Mouse (Mus musculus) CD4-positive, CD25-positive, alpha-beta regulatory T cell, adult 4 months (primary cell): ENCODE measurements at regions not wholly inside any gene's neighbourhood (a gene's known extent, or its start where the extent isn't known, plus 50 kb on each side); places are given as distances from the start of the nearest gene placed in this dataset.

Source experiments
- ATAC-seq: one replicate; pipeline ENCODE4 v1.8.0; 2017

DNA sequence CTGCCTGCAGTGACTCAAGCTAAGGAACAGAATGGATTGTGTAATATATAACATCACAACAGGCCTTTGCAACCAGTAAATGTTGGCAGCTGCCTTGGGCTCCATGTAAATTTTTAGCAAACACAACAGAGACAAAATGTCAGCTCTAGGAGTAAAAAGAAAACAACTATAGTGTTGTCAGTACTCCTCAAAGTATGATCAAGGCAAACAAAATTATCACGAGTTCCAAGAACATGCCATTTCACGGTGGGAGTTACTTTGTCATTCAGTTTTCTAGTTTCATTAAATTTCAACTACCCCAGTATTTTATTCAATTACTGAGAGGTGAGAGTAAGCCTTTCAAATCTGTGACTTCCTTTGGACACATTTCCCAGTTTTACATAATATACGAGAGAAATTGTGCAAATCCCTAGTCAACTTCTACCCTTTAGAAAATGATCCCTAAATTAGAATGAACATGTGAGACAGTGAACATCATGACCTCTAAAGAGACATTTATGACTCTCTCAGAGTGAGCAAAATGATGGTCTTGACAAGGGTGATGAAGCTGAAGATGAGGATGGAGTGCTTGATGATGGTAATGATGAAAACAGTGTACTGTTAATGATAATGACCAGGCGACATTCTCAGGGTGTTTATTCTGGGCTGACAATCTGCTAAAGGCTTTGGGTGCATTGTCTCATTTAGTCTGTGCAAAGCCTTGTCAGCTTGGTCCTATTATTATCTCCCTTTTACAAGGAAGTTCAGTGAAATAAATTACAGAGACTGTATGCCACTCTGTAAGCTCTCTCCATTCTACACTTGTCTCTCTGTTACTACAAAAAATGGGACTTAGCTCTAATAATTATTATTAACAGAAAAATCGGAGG, 209.7 kb upstream of the Etaa1 start:
- no peak for ATAC-seq

DNA sequence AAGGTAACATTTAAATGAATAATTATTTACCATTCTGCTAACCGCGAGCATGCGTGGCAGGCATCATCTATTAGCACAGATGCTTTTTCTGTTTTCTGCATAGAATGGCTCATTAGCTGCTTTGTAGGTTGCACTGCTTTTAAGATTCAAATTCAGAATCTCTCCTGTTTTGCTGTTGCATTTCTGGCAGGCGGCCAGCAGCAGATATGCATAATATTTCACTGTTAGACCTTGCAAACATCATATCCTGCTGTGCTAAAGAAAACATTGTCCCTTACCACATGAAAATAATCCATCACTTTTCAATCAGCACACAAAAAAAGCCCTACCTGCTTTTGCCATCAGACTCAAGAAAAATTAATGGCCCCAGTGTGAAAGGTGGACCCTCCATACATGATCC, 202.8 kb upstream of the Etaa1 start:
- no peak for ATAC-seq

DNA sequence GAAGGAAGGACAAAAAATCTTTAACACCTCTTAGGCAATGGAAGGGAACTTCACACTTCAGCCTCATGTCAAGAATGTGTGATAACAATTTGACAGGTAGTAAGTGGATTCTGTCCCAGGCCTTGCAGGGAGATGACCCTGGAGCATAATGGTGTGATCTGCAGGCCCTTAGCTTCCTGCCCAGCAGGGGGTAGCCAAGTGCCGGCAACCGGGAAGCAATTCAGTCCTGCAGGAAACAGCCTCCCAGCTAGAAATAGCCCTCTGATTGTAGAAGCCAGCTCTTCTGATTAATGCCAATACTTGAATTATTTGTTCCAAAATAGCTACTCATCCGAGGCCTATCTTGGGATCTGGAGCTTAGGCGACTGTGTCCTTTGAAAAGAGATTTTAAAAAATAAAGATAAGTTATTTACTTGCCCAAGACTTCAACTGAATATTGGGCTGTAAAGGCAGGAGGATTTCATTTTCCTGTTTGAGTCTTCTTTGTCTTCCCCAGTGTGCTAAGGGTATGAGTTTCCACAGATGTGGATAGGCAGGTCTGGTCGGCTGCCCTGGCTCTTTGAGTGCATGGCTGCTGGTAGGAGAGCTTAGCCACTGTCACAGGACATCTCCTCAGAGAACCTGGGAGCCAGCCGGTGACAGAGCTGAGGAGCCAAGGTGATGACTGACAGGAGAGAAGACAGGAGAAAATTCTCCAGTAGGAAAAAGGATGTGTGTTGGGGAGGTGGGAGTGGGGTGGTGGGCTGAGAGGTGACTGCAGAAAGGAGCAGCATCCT, 198.3 kb upstream of the Etaa1 start:
- no peak for ATAC-seq

DNA sequence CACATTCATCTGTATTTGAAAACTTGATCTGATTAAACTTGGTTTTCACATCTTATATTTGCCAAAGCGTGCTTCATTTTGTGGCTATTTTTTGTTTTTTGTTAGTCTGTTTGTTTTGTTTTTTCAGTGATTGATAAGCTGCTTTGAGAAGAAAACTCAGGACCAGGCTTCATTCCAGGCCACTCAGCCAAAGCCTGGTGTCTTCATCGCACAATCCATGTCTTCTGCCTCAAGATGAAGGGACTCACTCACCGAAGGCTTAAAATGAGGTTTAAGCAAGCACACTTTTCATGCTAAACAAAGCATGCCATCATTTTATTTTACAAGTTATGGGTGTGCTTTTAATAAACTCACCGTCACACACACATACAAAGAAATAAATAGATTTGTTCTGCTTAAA, 197.7 kb upstream of the Etaa1 start:
- no peak for ATAC-seq

DNA sequence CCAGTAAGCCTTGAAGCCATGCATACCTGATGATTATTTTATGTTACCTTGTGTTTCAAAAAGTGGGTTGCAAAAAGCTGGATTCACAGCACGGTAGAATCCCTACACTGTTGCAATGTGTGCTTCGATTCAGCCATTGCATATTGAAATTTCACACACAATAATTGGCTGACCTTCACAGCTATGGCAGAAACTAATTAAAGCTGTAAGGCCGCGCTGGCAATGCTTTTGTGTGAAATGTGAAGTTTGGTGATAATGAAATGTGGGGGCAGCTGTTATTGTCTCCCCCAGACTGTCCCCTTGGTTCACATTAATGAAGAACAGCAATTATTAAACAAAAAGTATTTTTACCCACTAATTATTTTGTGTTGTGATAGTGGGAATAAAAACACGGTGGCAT, 173.8 kb upstream of the Etaa1 start:
- no peak for ATAC-seq

DNA sequence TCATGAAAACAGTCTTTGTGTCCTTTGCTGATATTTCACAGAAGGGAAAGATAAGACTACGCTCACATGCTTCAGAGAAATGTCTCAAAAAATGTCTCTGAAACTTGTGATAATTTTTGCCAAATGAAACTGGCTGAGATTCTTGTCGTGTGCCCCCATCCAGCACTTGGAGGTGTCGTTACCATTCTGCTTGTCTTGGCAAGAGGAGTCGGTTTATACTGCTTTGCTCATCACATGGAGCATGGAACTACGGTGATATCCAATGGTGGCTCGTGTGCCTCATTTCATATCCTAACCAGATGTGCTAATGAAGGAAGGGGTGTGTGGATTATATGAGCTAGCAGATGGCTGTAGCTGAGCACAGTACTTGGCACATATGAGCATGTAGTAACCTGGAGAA, 169.4 kb upstream of the Etaa1 start:
- ATAC-seq = no peak

DNA sequence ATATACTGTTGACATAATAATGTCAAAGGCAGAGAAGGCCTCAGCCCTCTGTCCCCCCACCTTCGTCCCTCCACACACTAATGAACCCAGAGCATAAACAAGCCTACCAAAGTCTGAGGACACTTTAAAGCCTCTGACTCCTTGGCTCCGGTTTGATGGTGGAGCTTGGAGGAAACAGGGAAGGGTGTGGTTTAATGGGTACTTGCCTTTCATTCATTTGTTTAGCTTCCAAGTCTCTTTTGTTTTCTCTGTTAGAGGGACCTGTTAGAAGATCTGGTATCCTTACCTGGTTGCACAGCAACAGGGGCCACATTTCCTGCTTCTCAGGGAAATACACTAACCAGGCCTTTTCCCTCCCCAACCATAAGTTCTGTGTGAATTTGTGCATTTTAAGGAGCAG, 168.9 kb upstream of the Etaa1 start:
- no peak for ATAC-seq

DNA sequence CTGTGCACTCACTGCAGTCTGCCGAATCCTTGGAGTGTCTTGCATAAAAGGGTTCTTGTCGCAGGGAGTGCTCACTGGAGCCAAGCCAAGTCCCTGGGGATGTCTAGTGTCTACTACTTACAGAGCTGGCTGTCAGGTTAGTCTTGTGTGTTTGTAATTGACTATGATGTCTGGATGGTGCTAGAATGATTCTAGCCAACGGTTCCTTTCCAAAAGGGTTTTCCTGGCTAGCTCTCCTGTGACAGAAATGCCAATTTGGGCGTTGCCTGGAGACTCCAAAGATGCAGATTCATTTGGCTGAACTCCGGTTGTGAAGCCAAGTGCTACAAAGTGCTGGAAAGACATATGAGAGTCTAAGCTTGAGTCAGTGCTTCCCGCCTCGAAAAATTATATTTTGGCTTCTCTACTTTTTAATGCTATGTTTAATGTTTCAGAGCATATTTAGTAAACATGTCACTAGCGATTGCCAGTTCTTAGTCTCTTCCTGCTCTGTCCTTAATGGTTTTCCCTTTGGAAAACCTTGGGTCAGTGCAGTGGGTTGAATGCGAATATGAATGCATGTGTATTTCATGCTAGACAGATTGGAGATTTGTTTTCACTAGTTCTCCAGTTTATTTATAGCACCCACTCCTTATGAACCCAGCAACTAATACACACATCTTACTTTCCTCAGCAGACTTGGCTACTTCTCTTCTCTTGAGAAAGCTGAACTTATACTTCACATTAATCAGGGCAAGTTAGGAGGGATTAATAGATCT, 162.2 kb upstream of the Etaa1 start:
- ATAC-seq = no peak

DNA sequence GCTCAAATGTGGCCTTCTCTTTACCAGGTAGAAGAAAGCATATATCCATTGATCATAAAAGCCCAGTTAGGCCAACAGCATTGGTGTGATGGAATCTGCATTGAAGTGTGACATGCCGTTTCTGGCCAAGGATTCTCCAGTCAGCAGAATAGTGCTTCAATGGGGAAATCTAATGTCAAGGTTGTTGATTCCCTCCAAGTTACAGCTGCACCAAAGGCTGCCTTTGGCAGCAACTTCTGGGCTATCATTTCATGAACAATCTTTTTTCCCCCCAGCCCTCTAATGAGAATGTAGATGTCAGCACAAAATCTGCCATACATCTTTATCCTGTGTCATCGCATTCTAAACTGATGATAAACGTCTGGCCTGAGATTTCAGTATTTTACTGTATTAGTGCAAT, 149.2 kb upstream of the Etaa1 start:
- no peak for ATAC-seq

DNA sequence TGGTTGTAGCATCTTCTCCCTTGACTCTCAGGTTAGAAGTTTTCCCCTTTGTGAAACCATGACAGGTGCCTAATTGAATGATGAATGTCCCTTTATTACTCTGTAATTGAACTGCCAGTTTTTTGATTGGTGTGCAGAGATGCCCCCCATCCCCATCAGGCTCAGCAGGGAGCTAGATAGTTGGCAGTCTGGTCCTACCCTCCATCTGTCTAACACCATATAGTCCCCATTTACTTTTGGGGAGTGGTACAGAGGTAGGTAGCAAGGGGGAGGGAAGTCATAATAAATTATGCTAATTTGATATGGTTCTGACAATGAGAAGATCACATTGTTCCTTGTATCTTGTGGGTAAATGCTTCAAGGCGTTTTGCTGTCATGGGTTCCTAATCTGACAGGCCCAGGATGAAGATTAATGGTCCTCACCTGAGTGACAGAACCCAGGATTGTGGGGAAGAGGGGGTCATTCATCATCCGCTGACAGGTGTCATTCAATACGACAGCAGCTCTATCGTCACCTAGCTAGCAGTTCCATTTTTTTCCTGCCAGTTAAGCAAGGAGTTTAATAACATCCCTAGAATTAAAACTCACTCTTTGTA, 122.3 kb upstream of the Etaa1 start:
- ATAC-seq = no peak

DNA sequence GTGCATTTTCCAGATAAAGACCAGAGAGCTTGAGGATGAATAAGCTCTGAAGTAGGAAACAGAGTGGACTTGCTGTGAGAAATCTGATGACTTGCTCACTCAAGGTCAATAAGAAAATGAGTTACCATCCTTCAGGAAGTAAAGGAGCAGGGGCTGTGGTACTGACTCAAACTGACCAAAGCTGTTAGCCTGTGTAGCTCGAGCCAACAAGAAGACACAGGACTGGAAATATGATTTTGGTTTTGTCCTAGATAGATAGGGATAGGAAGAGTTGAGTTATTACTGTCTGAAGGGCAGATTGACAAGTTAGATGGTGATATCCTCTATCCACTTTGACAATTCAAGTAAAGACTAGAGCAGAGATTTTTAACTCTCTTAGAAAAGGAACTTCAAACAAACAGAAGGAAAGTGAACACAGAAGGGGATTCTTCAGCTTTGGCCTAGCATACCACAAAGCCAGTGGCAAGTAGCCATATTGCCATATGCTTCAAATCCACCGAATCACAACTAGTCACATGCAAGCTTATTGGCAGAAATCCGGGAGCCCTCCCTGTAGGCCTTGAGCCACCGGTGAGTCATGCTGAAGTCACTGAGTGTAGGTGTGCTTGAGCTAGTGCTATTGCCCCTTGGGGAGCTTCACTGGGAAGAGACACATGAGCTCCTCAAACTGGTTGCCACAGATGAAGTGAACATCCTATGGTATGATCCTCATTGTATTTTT, 117.1 kb upstream of the Etaa1 start:
- no peak for ATAC-seq

DNA sequence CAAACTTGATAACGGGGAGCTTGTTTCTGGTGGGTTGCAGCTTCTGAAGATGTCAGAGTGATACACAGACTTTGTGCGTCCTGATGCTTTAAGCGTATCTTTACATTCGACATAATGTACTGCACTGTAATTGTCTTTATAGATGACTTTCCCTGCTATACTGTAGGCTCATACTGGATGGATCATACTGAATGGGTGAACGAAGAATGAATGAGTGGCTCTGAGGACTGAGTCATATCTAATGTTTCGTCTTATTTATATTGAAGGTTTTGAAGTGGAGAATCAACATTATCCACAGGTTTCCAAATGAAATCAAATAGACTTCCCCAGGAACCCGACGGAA, 116.3 kb upstream of the Etaa1 start:
- ATAC-seq = no peak

DNA sequence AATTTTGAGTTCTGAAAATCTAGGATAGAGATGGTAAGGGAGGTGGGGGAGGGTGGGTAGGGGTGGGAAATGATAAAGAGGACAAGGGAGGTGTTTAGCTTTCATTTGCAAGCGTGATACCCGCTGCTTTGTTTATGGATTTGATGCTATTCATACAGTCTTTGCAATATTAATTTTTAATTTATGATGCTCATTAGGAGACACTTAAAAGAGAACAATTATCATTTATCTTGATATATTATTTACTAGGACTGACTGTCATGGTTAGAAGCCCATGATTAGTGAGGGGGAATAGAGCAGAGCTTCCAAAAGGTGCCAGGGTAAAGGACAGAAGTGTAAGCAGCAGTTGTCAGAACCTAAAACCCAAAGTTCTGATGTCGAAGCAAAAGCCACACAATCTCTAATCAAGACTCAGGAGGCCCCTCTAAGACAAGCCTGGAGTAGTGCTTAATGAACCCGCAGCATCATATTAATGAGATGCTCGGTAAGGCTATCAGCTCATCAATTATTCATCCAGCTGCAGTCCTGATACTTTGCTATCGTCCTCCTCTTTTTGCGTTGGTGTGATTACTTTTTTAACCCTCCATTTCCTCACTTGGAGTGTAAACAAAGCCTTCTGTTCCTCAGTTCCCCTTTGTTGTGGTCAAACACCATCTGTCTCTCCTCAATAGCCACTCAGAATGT, 115.8 kb upstream of the Etaa1 start:
- no peak for ATAC-seq

DNA sequence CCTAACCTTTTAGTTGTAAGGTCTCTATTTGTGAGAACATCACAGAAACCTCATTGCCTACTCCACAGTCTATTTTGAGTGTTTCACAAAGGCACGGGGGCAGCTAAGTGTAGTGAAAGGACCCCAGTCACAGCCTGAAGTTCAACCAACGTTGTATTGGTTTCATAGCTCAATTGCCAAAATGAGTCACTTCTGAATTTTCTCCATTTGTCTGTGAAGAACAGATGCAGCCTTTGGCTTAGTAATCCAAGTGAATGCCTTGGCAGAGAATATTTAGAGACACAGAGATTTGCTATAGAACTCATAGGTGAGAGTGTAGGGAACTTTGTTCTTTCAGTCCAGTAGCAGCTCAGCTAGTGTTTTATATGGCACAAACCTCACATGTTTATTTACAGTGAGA, 114.4 kb upstream of the Etaa1 start:
- ATAC-seq = no peak

DNA sequence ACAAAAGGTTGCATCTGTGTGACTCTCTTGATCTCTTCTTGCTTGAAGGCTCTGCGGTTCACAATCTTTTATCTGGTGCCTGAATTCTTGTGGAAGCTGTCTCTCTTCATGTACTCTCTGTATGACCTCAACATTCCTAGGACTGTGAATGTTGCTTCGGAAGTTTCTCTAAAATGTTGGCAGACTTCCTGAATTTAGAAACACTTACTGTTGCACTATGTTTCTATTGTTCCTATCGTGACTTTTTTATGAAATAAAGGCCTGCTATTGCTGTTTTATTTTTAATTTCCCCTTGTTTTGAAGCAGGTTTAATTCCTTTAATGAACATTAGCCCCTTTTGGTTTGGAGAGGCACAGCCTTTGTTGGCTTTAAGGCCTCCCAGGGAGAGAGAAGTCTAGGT, 114.0 kb upstream of the Etaa1 start:
- ATAC-seq = no peak

DNA sequence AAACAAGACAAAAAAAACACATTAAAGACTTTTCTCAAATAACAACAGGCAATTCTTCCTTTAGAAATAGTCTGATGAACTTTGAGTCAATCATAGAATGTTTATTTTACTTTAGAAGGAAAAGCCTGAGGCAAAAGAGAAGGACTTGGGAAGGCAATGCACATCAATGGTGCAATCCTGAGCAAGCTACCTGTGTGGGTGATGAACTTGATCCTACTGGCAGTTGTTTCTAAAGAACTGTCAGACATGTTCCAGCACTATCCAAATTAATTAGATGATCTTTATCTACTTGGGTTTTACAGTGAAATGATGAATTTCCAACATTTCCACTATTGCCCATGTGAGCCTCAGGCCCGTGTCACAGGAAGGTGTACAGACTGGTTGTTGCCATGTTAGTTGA, 87.9 kb upstream of the Etaa1 start:
- no peak for ATAC-seq

DNA sequence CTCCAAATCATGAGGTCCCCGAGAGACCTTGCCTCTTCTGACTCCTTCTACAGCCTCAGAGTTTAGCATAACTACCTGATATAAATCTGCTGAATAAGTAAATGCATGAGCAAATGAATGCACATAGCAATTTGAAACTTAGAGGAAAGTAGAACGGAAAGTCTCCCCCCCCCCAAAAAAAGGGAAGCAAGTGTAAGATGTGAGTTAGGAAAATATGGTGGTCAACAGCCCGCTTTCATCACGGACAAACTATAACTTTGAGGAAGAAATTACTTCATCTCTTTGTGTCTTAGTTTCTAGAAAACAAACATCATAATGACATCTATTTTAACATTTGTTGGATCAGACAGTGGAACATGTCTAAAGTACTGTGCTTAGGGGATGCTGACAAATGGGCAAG, 77.4 kb upstream of the Etaa1 start:
- no peak for ATAC-seq

DNA sequence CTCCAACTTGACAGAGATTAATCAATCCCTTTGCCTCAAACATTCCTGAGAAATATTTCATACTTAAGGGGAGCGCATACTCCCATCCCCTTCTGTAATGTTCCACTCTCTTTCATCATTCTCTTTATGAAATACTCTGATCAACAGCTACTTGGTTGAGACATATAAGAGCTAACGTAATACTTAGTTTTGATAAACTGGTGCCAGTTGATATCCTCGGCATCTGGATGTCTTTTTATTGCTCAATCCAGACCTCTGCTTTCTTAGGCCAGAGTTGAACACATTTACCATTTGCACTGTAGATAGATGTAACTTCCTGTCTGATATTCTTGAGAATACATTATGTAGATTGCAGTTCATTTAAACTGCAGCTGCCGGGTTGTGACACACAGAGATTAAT, 68.4 kb upstream of the Etaa1 start:
- no peak for ATAC-seq

DNA sequence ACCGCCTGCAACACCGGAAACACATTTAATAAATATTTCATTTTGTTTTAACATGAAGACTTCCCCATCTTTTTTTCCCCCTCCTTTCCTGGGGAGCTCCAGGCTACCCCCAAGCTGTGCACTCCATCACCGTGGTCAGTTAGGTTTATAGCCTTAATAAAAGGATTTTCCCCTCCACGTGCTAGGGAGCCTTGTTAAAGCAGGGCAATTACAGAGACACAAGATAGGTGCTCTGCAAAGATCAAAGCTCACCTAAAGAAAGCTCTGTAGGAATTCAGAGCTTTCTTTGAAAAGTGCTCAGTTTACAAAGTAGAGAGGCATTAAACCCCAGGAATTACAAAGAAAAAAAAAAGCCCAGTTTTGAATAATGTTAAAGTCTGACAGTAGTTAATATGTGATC, 61.6 kb upstream of the Etaa1 start:
- no peak for ATAC-seq

DNA sequence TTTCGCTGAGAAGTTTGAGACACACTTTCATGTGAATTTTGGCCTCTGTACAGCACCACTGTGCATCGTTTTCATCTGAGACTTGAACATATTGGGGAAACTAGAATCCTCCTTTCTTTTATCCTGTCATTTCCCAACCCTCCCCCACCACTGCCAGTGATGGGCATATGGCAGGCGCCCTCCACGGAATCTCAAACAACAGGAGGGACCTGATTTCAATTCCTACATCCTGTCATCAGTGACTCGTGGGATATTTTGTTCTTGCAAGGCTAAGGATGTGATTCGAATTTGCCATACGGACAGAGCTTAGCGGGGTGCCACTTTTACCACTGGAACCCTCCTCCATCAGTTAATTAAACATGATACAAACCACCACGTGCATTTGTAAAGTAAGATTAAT, 60.9 kb upstream of the Etaa1 start:
- no peak for ATAC-seq

DNA sequence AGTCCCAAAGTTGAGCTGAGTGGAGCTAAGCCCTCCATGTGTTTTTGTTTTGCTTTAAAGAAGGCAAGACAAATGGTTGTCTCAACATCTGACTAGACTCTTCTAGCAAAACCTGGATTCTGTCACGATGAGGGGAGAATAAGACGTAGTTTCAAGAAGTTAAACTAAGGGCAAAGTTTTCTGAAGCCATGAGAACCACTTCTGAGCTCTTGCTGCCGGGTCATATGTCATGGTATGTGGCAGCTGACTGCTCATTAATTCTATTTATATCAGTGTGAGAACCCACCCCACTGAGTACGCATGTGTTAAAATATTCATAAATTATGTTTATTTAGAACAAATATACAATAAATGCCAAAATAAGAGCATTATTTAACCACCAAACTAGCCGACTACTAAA, 58.4 kb upstream of the Etaa1 start:
- no peak for ATAC-seq
